Mouse (Mus musculus): Measurements from ENCODE around the gene Ublcp1.

DNA sequence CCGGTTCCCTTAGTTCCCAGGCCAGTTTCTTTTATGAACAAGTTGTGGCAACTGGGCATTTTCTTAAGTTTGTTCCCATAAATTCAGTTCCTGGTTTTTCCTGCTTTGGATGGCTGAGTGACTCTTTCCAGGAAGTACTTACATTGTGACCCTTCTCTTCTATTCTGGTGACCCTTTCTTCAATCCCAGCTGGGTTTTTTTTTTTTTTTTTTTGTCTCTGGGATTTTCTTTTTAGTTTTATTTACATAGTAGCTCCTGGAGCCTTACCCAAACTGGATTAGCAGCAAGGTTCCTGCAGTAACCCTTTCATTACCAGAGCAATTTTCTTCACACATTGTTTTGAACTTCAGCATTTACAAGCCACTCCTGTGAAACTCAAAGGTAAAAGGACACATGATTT is 46.1 kb upstream of the Ublcp1 start:
- TF ChIP-seq CTCF (IDR thresholded peaks at IDR 0.05; ENCODE audit: control insufficient read depth, insufficient read depth, insufficient read length) (no peak), USF1 (IDR thresholded peaks at IDR 0.05; ENCODE audit: low read depth) (no peak), MYOG (IDR thresholded peaks at IDR 0.05; ENCODE audit: control insufficient read depth, extremely low read depth, insufficient read length) (no peak), MAX (IDR thresholded peaks at IDR 0.05) (no peak), CEBPB (IDR thresholded peaks at IDR 0.05; ENCODE audit: low read depth) (no peak)
